Mouse (Mus musculus) cerebellum, postnatal 14 days (tissue): ENCODE data around the gene Mrpl42.

ENCODE experiments used
- DNase-seq, 2 experiments: peaks; one replicate each; pipeline ENCODE4 v3.0.0; 2021; ENCODE audit warnings: mixed read lengths in 2 of 2

Gene Mrpl42

GRCm38 (mm10) chr10:95457367-95458049 lies 44.2 kb downstream of the Mrpl42 start:
- no peak for DNase-seq

- no peak for DNase-seq
These were observed 45.6 kb downstream of the Mrpl42 start for GRCm38 (mm10) chr10:95456103-95456502.

- DNase-seq = no peak
These were observed 48.5 kb downstream of the Mrpl42 start for GRCm38 (mm10) chr10:95453282-95453681.

- no peak for DNase-seq
These were observed 52.7 kb downstream of the Mrpl42 start for GRCm38 (mm10) chr10:95449033-95449432.

GRCm38 (mm10) chr10:95447954-95448353 lies 53.8 kb downstream of the Mrpl42 start:
- DNase-seq = no peak

- peak; percentile 41 to 70 for DNase-seq
These were observed 56.4 kb downstream of the Mrpl42 start for GRCm38 (mm10) chr10:95445104-95446056.

GRCm38 (mm10) chr10:95442334-95442733 lies 59.4 kb downstream of the Mrpl42 start:
- DNase-seq = no peak

GRCm38 (mm10) chr10:95440566-95440965 lies 61.2 kb downstream of the Mrpl42 start:
- DNase-seq = no peak

GRCm38 (mm10) chr10:95439718-95440339 lies 61.9 kb downstream of the Mrpl42 start:
- DNase-seq = no peak

GRCm38 (mm10) chr10:95438941-95439340 lies 62.8 kb downstream of the Mrpl42 start:
- DNase-seq = no peak
